Mouse (Mus musculus): ENCODE data around the gene Ilf2.

Gene Ilf2

DNA sequence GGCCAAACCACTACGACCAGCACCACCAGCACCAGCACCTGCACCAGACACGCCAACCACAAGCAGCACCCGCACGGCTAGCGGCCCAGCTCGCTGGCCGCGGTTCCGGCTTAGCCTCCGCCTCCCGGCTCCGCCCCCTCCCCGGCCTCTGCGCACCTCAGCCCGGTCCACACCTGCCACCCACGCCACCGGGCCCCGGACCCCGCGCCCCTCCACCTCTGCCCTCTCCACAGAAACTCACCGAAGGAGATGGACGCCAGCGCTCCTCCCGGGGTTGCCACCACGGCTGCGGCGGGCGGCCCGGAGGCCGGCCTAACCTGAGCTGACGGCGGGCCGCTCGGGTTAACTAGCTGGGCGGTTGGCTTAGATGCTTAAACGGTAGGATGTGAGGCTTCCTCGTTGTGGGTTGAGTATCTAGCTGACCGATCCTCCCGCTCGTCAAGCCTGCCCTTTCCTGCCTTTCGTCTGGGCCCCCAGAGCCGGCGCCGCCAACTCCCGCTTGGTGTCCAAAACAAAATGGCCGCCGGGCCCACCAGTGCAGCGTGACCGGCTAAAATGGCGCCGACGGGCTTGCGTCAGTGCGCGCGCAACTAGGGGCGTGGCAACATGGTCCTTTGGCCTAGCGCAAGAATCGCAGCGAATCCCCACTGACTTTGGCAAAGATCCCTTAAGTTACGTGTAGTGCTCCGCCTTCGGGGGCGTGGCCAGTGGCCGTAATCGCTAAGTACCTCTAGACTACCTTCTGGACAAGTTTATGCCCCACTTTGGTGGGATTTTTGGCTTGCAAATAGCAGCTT, 33.2 kb downstream of the Ilf2 start, which contains the start of gene Chtop:
Gene Chtop (minus strand): TSS at position 549 of the 797 bp plus-strand sequence.
- DNase-seq (ENCODE audit: low spot score in 2 of 2): peak; percentile 100

DNA sequence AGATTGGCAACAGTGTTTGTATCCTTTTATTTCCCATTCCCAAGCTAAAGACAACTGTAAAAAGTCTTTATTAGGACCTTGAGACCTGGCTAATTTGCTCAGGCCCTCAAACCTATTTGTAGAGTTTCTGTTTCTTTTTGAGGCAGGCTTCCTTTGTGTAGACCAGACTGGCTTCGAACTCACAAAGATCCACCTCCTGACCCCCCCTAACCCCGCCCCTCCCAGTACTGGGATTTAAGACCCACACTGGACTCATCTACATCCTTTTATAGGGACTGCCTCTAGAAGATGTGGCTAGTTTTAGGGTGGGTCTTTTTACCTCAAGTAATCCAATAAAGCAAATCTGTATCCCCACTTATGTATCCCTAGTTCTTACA, 33.8 kb downstream of the Ilf2 start:
- no peak for DNase-seq (ENCODE audit: low spot score in 2 of 2)

DNA sequence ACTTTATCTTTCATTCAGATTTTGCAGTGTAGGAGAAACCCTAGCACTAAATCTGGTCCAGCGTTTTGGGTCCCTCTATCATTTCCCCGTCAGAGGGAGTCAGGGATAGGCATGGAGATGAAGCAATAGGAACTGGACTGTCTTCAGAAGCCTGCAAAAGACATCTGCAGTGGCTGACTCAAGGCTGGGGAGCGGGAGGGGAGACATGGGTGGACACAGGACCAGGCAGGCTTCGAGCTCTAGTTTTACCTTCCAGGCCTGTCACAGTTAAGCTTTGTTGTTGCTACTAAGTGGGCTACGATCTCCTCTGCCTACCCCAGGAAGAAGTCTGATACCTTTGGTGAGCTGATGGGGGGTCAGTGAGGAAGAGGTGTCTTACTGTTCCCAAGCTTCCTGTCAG, 36.4 kb downstream of the Ilf2 start:
- no peak for DNase-seq (ENCODE audit: low spot score in 2 of 2)

DNA sequence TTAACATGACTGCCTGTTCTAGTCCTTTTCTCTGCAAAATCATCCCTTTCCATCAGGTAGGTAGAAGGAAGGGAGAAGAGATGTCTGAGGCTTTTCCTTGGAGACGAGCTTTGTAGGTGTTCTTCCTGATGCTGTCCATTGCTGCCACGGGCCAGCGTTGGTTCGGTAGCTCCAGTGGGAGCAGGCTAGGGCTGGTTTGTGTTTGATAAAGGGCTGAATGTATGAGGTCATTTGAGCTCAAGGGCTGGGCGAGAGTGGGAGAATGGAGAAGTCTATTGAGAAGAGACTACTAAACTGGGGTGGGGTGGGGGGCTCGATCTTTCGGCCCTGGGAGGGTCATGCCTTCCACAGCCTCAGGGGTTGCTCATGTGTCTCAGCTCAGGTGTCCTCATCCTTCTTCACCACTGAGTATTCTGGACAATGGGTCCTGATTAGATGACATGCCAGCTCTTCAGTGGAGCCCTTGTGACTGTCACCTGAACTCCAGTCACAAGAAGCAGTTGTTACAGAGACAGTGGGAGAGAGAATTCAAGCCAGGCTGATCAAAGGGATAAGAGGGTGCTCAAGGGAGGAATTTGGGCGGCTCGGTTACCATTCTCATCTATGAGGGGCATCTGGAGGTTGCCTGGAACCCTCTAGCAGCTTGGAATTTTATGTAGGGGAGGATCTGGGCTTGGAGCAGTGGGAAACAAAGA, 37.2 kb downstream of the Ilf2 start:
- peak in 1 of 2 experiments; percentile 51 for DNase-seq (ENCODE audit: low spot score in 2 of 2)

DNA sequence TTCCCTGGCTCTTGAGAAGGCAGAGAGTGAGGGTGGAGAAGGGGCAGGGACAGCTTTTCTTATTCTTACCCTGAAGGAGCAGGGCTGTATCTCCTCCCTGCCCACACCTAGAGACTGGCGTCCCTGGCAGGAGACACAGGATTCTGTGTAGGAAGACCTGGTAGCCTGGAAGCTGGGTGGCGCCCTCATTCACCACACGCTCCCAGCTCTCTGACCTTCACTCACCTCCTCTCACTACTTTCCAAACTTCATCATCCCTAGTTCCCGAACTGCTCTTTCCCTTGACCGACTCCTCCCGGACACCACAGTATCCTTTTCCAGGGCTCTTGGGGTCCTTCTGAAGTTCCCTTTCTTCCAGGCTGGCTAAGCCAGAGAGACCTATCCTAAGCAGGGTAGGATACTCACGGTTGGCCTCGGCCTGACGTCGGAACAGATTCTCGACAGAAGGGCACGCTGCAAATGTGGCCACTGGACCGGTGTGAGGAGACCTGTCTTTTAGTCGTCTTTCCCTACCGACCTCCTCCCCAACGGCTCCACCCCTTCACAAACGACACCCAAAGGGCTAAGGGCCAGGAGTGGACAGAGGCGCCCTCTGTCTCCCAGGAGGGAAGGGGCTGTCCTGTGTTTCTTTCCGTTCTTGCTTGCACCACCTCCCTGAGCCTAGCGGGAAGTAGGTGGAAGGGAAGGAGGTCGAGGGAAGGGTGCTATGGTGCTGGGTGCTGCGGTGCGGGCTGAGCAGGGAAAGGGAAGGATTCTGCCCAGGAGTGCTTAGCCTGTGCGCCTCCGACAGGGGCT, 38.1 kb downstream of the Ilf2 start, which contains the start of the genes S100a1 and S100a13:
Gene S100a1 (minus strand): TSS at position 597 of the 795 bp plus-strand sequence.
Gene S100a13 (plus strand): TSS at position 640 of the 795 bp plus-strand sequence.
- peak; percentile 48 to 76 for DNase-seq (ENCODE audit: low spot score in 2 of 2)

DNA sequence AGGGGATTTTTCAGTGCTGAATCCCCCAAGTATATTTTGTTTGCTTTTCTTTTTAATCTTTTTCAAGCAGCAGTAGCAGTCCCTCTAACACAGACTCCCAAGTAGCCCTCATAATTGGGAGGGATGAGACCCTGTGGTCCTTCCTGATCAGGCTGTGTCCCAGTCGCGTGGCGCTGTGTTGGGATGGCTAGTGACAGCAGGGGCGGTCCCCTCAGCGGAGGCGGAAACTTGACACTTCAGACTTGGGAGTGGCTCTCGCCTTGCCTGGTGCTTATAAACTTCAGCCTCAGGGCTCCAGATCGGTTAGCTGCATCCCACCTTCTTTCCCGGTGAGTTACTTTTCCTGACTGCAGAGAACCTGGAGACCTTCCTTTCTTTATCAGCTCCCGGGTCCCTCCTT, 38.8 kb downstream of the Ilf2 start:
- DNase-seq (ENCODE audit: low spot score in 2 of 2): peak; percentile 60 to 83

DNA sequence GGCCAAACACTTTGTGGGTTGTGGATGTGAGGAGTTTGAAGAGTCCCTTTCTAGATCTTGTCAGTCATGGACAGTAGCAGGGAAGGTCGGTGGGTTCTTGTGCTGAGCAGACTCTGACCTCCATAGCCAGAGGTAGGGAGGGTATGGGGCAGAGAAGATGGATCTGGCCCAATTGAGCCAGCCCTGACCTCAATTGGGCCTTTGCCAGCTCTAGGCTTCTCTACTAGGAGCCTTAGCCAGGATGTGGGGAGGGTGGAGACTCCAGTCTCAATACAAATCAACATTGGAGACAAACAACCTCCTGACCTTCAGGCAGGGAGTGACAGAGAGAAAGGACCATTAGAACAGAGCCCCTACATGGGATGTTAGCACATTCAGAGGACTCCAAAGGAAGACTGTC, 39.3 kb downstream of the Ilf2 start:
- peak in 1 of 2 experiments; percentile 63 for DNase-seq (ENCODE audit: low spot score in 2 of 2)

DNA sequence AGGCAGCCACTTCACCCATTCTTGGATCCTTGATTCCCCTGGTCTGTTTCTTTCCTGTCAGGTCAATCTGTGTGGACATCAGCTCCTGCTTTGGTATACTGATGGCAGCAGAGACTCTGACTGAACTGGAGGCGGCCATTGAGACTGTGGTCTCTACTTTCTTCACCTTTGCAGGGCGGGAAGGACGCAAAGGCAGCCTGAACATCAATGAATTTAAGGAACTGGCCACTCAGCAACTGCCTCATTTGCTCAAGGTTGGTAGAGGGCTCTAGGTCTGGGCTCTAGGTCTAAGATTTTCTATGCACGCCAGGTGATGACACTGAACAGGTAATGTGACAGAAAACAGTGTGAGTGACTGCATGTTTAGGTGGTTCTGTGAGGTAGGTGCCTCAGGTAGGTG, 39.9 kb downstream of the Ilf2 start:
- DNase-seq (ENCODE audit: low spot score in 2 of 2): peak in 1 of 2 experiments; percentile 51

DNA sequence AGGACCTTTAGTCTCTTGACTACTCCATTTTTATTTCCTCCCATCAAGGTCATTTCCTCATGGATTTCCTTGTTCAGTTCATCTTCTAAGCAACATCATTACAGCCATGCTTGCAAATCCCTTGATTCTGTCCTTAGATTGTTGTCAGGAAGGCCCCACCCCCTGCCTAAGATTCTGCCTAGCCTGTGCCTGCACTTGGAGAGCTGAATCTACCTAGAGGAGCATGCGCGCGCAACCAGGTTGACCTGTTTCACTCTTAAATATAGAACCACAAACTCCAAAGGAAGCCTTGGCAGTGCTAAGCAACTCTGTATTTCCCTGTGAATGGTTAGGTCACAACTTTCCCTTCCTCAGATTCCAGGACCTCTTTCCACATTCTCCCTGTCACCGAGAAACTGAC, 41.8 kb downstream of the Ilf2 start:
- no peak for DNase-seq (ENCODE audit: low spot score in 2 of 2)

DNA sequence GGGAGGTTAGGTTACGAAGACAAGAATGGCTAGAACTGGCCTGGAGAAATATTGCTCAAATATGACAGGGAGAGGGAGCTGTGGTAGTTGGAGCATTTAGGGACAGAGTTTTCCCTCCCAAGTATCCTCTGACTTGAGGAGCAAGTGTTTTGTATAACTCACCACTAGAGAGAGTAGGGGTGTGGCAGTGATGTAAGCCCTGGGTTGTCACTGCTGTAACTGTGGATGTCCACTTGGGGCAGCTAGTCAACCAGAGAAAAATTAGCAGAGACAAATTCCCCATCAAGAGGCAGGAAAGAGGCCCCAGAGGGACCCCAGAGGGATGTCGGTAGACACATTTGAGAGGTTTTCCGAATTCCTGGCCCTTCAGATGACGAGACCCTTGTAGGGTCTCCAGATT, 49.5 kb downstream of the Ilf2 start:
- DNase-seq (ENCODE audit: low spot score in 2 of 2): peak in 1 of 2 experiments; percentile 62

DNA sequence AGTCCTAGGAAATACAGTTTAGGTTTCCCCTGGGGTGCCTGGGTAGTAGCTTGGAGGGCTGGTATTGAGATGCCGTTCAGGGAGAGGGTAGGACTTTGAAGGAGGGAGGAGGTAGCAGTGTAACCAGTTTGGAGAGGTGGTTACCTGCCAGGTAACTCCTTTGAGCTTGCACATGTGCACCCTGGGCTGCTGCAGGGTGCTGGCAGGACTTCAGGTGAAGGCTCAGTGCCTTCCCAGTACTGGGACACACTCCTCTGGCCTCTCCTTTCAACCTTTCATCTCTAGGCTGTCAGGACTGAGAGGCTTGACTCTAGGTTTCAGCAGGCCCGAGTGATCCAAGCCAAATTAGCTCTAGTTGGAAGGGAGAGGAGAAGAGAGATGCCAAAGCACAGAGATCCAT, 50.1 kb downstream of the Ilf2 start:
- DNase-seq (ENCODE audit: low spot score in 2 of 2): peak in 1 of 2 experiments; percentile 55

DNA sequence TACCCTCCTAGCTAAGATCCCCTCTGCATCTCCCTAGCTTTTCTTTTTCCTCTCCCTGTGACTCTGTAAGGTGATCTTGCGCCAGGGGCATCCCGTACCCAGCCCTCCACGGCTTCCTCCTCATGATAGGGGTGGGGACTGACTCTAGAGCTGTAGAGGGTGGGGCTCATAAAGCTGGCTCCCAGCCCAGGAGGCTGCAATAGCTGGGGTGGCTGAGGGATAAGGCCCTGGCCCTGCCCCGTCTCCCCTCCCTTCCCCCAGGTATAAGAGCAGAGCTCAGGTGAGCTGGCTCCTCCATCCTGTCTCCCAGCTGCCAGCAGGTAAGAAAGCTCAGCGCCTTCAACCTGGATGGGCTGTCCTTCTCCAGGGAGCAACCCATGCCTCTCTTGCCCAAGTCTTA, 50.7 kb downstream of the Ilf2 start, which contains the start of gene S100a14:
Gene S100a14 (plus strand): TSS at position 277 of the 400 bp plus-strand sequence.
- peak in 1 of 2 experiments; percentile 61 for DNase-seq (ENCODE audit: low spot score in 2 of 2)

DNA sequence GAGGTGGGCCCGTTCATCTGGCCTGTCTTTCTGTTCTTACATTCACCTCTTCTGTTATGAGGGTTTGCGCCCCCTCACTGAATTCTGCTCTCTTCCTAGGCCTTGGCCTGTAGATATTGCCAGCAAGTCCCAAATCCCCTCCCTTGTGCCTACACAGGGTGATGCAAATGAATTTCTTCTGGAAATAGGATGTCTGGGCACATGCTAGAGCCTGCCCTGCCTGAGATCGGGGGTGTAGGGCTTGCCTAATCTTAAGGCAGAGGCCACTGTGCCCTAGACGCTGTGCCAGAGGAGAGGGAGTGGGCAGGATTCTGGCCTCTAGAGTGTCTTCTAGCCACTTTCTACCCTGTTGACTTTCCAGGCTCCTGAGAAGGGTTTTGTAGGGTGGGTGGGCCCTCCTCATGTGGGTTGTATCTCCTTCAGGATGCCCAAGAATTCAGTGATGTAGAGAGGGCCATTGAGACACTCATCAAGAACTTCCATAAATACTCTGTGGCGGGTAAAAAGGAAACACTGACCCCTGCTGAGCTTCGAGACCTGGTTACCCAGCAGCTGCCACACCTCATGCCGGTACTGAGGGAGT, 51.5 kb downstream of the Ilf2 start:
- DNase-seq (ENCODE audit: low spot score in 2 of 2): peak in 1 of 2 experiments; percentile 45

DNA sequence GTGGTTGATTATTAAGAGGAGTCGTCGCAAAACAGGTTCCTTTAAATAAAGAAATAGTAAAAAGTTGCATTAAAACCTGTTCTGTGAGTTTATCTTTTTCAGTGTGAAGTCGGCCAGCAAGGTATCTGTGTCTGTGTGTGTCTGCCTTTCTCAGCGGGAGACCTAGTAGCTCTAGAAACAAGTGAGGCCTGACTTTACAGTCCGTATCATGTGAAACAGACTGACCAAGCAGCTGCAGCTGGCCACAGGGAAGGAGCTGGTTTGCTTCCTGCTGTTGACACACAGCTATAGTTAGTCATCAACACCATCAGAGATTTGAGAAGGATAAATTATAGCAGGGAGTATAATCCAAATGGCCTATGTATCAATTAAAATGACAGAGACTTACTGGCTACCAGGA, 55.8 kb downstream of the Ilf2 start:
- no peak for DNase-seq (ENCODE audit: low spot score in 2 of 2)

DNA sequence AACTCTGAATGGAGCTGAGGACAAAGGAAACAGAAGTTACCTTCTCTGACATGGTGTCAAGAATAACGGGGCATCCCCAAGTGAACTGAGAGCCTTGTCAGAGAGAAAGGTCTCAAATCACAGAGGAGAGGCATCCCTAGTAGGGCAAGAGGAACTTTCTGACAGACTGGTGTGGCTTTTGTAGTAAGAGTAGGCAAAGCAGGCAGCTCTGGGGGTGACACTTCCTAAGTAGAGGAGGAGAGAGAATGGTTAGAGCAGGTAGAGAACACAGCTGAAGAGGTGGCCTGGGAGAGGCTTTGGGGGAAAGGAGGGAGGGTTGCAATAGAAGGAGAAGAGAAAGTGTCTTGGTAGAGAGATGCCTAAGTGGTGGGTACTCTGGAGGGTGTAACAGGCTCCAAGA, 59.5 kb downstream of the Ilf2 start:
- no peak for DNase-seq (ENCODE audit: low spot score in 2 of 2)

DNA sequence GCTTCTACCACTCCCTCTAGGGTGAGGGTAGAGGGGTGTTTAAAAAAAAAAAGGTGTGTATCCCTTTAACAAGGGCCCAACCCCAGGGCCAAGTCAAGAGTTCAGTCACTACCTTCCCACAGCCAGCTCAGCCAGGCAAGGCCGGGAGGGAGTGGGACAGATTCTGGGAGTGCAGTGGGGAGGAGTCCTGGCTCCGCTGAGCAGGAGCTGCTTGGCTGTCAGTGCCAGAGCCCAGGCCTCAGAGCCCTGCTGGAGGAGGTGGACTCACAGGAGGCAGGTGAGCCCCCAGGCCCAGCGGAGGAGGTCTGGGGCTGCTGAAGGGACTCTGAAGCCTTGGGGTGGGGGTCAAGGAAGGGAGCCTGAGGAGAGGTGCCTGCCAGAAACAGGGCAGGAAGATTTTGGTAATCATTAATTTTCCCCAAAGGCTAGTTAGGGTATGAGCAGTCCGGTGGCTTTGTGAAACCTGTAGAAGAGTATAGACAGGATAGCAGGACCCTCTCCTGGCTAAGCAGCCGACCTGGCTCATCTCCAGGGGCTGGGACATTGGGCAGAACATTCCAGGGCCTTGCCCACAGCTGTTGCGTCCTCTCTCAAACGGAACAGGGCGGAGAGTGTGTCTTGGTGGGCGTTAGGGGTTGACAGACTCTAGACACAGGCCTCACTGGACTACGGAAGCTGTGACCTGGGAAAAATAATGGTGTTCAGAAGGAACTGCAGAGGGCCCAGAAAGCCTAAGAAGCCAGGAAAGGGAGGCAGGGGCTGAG, 61.4 kb downstream of the Ilf2 start, which contains the start of gene S100a16:
Gene S100a16 (plus strand): TSS at position 114 of the 764 bp plus-strand sequence.
- no peak for DNase-seq (ENCODE audit: low spot score in 2 of 2)

DNA sequence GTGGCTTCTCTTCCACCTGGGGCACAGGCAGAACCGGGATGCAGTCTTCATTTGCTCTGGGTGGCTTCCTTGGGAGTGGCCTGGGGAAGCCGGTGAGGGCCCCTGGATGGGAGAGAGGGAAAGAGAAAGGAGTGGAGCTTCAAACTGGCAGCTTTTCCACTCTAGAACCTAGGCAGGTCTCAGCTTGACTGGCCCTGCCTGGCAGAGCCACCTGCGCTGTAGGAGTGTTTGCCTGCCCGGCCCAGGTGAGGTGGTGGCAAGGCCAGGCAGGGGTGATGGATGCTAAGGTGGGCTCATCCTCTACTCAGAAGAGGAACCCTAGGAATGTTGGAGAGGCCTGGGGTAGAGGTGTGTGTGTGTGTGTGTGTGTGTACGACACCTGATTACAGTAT, 62.0 kb downstream of the Ilf2 start:
- no peak for DNase-seq (ENCODE audit: low spot score in 2 of 2)
